Mouse (Mus musculus) embryonic facial prominence, embryonic 10.5 days (tissue): ENCODE results near the gene Fhod1. TPM values are rescaled to one million over a fixed set of nuclear protein-coding genes. Genes with fewer than 3 reads are reported as not detected.
A peak's percentile ranks its signal among the peaks of the same experiment; 100 is the strongest.

Experiments used
- DNase-seq: peaks from one replicate; pipeline ENCODE4 v3.0.0-alpha.2; 2017; ENCODE audit warnings: low spot score
- H3K27ac ChIP-seq: fragments of 300-500 bp; sonication (generic); replicated peaks from 2 replicates; pipeline ENCODE4 v1.5.1; 2016; ENCODE audit warnings: mild to moderate bottlenecking
- H3K27me3 ChIP-seq: fragments of 300-500 bp; sonication (generic); replicated peaks from 2 replicates; pipeline ENCODE4 v1.6.1; 2016; ENCODE audit warnings: low read depth, mild to moderate bottlenecking; ENCODE audit not compliant: poor library complexity, severe bottlenecking
- H3K36me3 ChIP-seq: fragments of 300-500 bp; sonication (generic); replicated peaks from 2 replicates; pipeline ENCODE4 v1.6.1; 2016; ENCODE audit warnings: mild to moderate bottlenecking, moderate library complexity
- H3K4me1 ChIP-seq: fragments of 300-500 bp; sonication (generic); 2 replicates; pipeline ENCODE4 v1.6.1; 2016
- H3K4me3 ChIP-seq: fragments of 300-500 bp; sonication (generic); 2 replicates; pipeline ENCODE4 v1.5.1; 2016; ENCODE audit warnings: mild to moderate bottlenecking, moderate library complexity
- H3K9me3 ChIP-seq: fragments of 300-500 bp; sonication (generic); 2 replicates; pipeline ENCODE4 v1.6.1; 2016; ENCODE audit warnings: mild to moderate bottlenecking
- WGBS: fragments of 180-500 bp; shearing (Covaris S2); methylation state at CpG from one replicate; pipeline ENCODE4 v1.1.7; 2016; 5-methylcytosine and 5-hydroxymethylcytosine counted together
- polyA plus RNA-seq: library from polyadenylated mRNA; unstranded; fragments of >200 nt; fragmentation: Nextera tagmentation; extraction: Ambion mirVana; gene quantifications from 2 replicates; pipeline ENCODE4 v1.2.1, GENCODE M21; 2016

Gene Fhod1
- 2.9 and 3.3 TPM in 2 replicates for polyA plus RNA-seq

GRCm38 (mm10) chr8:105347428-105348221, at the start of gene Fhod1:
Fhod1 (minus strand) TSS chr8:105347953.
- peaks cover 65% of the 10 kb centered on the region for H3K4me1 ChIP-seq
- H3K27me3 ChIP-seq: peaks cover 18% of the 10 kb centered on the region; the same call in 1 of the 2 replicates
- peak; percentile 97 for DNase-seq
- H3K27ac ChIP-seq: peak within 1 kb of the TSS; percentile 86
- H3K4me3 ChIP-seq: peak within 1 kb of the TSS; percentile 70
- under 1% methylated on average over 53 of the region's 53 CpGs for WGBS
- H3K36me3 ChIP-seq: 0 out of 2 replicates have a peak, but pooled peaks cover 2% of the 10 kb centered on the region
- no peaks in the 10 kb centered on the region for H3K9me3 ChIP-seq

- Histone ChIP-seq H3K9me3 (no peaks in the 10 kb centered on the region), H3K36me3 (no peaks in the 10 kb centered on the region), H3K27me3 (no peaks in the 10 kb centered on the region), H3K27ac (no peak overlapping the region; the same call in 1 of the 2 replicates), H3K4me3 (no peak overlapping the region), H3K4me1 (no peaks in the 10 kb centered on the region)
- WGBS: 74% methylated on average over 7 of the region's 7 CpGs
- DNase-seq: no peak
These were observed 46.2 kb upstream of the Fhod1 start for GRCm38 (mm10) chr8:105393915-105394314.

- no peaks in the 10 kb centered on the region for H3K36me3 ChIP-seq
- H3K4me3 ChIP-seq: no peak overlapping the region
- H3K27ac ChIP-seq: no peak overlapping the region
- WGBS: 86% methylated on average over 12 of the region's 12 CpGs
- no peaks in the 10 kb centered on the region for H3K27me3 ChIP-seq
- peaks cover 1% of the 10 kb centered on the region for H3K4me1 ChIP-seq
- DNase-seq: no peak
- H3K9me3 ChIP-seq: no peaks in the 10 kb centered on the region
These were observed 45.5 kb upstream of the Fhod1 start for GRCm38 (mm10) chr8:105393089-105393787.

DNA sequence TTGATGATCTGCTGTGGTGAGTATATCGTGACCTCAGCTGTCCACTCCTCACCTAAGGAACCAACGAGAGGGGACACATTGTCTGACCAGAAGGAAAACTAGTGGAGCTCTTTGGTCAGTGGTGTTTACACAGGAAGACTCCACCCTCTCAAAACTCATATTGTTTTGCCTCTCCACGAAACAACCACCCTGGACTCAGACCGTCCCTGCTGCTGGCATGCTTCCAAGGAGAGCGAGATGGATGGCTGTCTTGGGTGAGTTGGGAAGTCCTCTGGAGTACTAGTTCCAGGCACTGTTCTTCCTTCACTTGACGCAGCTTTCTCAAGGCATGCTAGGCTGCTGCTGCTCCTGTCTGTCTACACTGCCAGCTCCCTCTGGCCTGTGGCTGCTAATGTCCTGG, 41.3 kb upstream of the Fhod1 start:
- no peaks in the 10 kb centered on the region for H3K27me3 ChIP-seq
- H3K4me1 ChIP-seq: peaks cover 13% of the 10 kb centered on the region
- no peak overlapping the region for H3K4me3 ChIP-seq
- no peaks in the 10 kb centered on the region for H3K9me3 ChIP-seq
- H3K36me3 ChIP-seq: no peaks in the 10 kb centered on the region
- DNase-seq: no peak
- H3K27ac ChIP-seq: no peak overlapping the region
- 89% methylated on average over 6 of the region's 6 CpGs for WGBS

- no peak for DNase-seq
- Histone ChIP-seq H3K36me3 (no peaks in the 10 kb centered on the region), H3K27me3 (no peaks in the 10 kb centered on the region), H3K9me3 (no peaks in the 10 kb centered on the region), H3K4me3 (no peak overlapping the region), H3K27ac (no peak overlapping the region), H3K4me1 (peaks cover 13% of the 10 kb centered on the region)
- WGBS: 70% methylated on average over 1 of the region's 1 CpGs
These were observed 39.4 kb upstream of the Fhod1 start for GRCm38 (mm10) chr8:105387151-105387550.

DNA sequence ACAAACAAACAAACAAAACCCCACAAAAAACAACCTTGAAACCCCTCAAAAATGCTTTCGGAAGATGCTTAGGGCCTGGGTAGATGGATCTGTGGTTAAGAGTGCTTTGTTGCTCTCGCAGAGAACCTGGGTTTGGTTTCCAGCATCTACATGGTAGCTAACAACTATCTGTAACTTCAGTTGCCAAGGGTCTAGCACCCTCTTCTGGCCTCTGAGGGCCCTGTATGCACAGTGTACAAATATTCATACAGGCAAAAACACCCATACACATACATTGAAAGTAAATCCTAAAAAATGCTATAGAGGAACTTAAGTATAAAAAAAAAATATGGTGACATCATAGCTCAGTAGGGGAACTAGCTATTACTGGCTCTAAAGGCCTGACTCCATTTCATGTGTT, 36.3 kb upstream of the Fhod1 start:
- no peak for DNase-seq
- H3K27ac ChIP-seq: no peak overlapping the region
- H3K4me3 ChIP-seq: no peak overlapping the region
- WGBS: 97% methylated on average over 2 of the region's 2 CpGs
- no peaks in the 10 kb centered on the region for H3K9me3 ChIP-seq
- peaks cover 13% of the 10 kb centered on the region for H3K4me1 ChIP-seq
- H3K36me3 ChIP-seq: no peaks in the 10 kb centered on the region
- no peaks in the 10 kb centered on the region for H3K27me3 ChIP-seq

GRCm38 (mm10) chr8:105380308-105380707, 32.6 kb upstream of the Fhod1 start:
- WGBS: 87% methylated on average over 12 of the region's 12 CpGs

GRCm38 (mm10) chr8:105378673-105379072, 30.9 kb upstream of the Fhod1 start:
- Histone ChIP-seq H3K4me3 (no peak overlapping the region), H3K9me3 (no peaks in the 10 kb centered on the region), H3K36me3 (no peaks in the 10 kb centered on the region; the same call in 1 of the 2 replicates), H3K27ac (no peak overlapping the region), H3K27me3 (0 out of 2 replicates have a peak, but pooled peaks cover 5% of the 10 kb centered on the region), H3K4me1 (peaks cover 16% of the 10 kb centered on the region)
- WGBS: 85% methylated on average over 19 of the region's 19 CpGs
- no peak for DNase-seq

More at GRCm38 (mm10) chr8:105380308-105380707, 32.6 kb upstream of the Fhod1 start:
- Histone ChIP-seq H3K36me3 (no peaks in the 10 kb centered on the region), H3K27me3 (no peaks in the 10 kb centered on the region), H3K4me1 (peaks cover 7% of the 10 kb centered on the region), H3K9me3 (no peaks in the 10 kb centered on the region), H3K4me3 (no peak overlapping the region), H3K27ac (no peak overlapping the region)
- no peak for DNase-seq

- Histone ChIP-seq H3K27me3 (0 out of 2 replicates have a peak, but pooled peaks cover 11% of the 10 kb centered on the region), H3K4me1 (peaks cover 16% of the 10 kb centered on the region), H3K27ac (peak overlapping the region; percentile 37), H3K9me3 (no peaks in the 10 kb centered on the region), H3K4me3 (peak overlapping the region; percentile 49), H3K36me3 (peaks cover 11% of the 10 kb centered on the region)
- peak; percentile 73 for DNase-seq
- WGBS: 27% methylated on average over 33 of the region's 33 CpGs
These were observed 26.8 kb upstream of the Fhod1 start for GRCm38 (mm10) chr8:105374513-105374966.

DNA sequence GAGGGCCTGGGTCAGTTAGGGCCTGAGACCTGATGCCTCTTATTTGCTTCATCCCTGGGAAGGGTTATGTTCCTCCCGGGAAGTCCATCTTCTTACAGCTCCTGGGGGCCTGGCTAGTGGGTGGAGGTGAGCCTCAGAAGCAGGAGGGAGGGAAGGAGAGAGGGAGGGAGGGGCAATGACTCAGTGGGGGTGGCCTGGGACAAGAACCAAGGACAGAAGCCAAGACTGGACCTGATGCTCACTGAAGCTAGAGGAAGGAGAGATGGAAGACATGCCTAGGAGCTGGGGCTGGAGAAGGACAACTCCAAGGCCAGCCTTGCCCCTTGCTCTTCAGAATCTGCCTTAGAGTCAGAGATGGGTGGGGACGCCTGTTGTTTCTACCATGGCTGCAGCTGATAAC, 25.3 kb upstream of the Fhod1 start, which contains the start of gene Plekhg4:
Plekhg4 (plus strand) TSS at position 243 of the 400 bp plus-strand sequence.
- Histone ChIP-seq H3K36me3 (peaks cover 21% of the 10 kb centered on the region), H3K9me3 (no peaks in the 10 kb centered on the region), H3K4me1 (peaks cover 24% of the 10 kb centered on the region), H3K27me3 (0 out of 2 replicates have a peak, but pooled peaks cover 11% of the 10 kb centered on the region), H3K27ac (no peak within 1 kb of the TSS), H3K4me3 (peak within 1 kb of the TSS; percentile 49)
- no peak for DNase-seq
- WGBS: 56% methylated on average over 2 of the region's 2 CpGs

DNA sequence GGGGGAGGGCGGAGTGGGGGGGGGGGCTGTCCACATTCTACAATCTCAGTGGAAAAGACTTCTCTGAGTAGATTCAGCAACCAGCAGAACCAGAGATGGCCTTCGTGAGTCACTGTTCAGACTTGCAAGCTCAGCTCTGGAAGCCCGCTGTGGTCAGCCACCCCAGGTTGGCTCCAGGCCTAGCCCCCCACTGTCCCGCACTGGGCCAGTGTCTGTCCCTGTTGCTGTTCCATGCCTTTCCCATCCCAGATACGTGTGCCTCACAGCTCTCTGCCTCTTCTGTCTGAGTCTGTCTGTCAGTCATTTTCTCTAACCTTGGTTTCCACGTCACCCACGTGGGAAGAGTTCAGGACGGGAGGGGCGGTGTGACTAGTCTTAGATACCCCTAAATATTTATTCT, 24.7 kb upstream of the Fhod1 start:
- whole genome bisulfite sequencing: 74% methylated on average over 9 of the region's 9 CpGs
- H3K36me3 ChIP-seq: peaks cover 26% of the 10 kb centered on the region
- H3K27ac ChIP-seq: no peak overlapping the region
- no peaks in the 10 kb centered on the region for H3K9me3 ChIP-seq
- H3K27me3 ChIP-seq: 0 out of 2 replicates have a peak, but pooled peaks cover 11% of the 10 kb centered on the region
- no peak for DNase-seq
- H3K4me1 ChIP-seq: peaks cover 30% of the 10 kb centered on the region
- H3K4me3 ChIP-seq: no peak overlapping the region

- Histone ChIP-seq H3K27ac (no peak overlapping the region), H3K36me3 (peaks cover 74% of the 10 kb centered on the region), H3K27me3 (no peaks in the 10 kb centered on the region), H3K9me3 (no peaks in the 10 kb centered on the region), H3K4me1 (peaks cover 14% of the 10 kb centered on the region), H3K4me3 (no peak overlapping the region)
- 72% methylated on average over 2 of the region's 2 CpGs for WGBS
- no peak for DNase-seq
These were observed 19.4 kb upstream of the Fhod1 start for GRCm38 (mm10) chr8:105367107-105367506.
